Mouse (Mus musculus): ENCODE data around the gene Fam162a. TPM values are rescaled to one million over a fixed set of nuclear protein-coding genes. Genes with fewer than 3 reads are reported as not detected.
A peak's percentile ranks its signal among the peaks of the same experiment; 100 is the strongest.
"Not testable (repeated sequence)": the region's sequence is repeated elsewhere in the genome, so short reads cannot be mapped to it uniquely, and the experiment has no call there.

The Fam162a gene
- 80.0 and 84.3 TPM in 2 replicates for polyA plus RNA-seq (2012; rRNA removed)

DNA sequence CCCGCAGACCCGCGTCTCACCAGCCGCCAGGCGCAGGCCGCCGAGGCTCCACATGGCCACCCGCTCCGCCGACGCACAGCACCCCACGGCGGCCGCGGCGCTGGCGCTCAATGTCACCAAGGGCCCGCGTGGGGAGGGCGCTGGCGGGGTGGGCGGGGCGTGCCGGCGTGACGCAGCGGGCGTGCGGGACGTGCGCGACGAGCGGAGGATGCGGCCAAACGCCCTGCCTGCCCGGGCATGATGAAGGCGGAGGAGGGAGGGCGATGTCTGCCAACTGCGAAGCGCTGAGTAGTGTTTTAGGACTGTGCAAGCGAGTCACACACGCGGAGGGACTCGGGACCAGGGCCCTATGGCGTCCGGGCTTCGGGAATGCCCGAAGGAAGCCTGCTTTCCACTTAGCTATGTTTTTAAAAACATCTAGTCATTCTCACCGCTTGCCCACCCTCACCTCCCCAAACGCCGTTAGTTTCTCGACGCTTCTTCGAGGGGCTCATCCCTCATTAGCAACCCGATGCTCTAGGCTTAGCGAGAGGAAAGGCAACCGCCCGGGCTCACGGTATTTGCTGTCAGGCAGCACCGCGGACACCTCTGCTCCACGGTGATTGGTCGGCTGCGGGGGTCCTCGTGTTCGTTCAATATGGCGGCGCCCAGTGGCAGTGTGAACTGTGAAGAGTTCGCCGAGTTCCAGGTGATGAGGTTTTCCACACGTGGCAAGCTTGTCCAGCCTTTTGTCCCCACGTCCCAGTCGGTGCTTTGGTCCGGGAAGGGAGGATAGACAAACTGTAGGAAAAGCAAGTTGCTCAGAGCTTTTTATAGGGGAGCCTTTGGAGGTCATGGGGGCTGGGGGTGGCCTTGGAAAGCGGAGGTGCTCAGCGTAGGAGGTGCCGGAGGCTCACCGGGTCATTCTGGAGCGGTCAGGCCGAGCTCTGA, at the start of gene Fam162a, which contains the start of gene Ccdc58:
Gene Fam162a, minus strand, starts transcription at position 145 of the 930 bp plus-strand sequence.
Gene Ccdc58, plus strand, starts transcription at position 236 of the 930 bp plus-strand sequence.
- no peak for TF ChIP-seq CTCF (IDR thresholded peaks at IDR 0.05; ENCODE audit: borderline replicate concordance, extremely low read depth, insufficient read depth, insufficient read length)
- peak; percentile 90 for TF ChIP-seq POLR2A (IDR thresholded peaks at IDR 0.05; ENCODE audit: borderline replicate concordance, extremely low read depth, insufficient read depth, insufficient read length, poor library complexity, severe bottlenecking)
- peak; percentile 96 for DNase-seq (ENCODE audit: low read depth)

DNA sequence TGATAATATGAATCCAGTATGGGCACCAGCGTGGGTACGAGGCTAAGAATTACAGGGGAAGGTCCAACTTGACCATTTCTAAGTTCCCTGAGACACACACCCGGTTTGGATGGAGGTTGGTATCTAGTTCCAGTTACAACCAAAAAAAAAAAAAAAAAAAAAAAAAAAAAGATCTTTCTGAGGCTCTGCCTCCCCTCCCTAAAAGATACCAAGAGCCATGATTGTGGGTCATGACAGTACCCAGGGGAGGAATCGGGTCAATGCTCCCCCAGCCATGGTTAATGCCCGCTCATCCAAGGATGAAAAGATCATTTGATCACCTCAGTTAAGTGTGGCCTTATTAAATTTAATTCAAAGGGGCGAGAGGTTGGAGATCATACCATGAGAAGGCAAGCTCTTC, 44.4 kb upstream of the Fam162a start:
- DNase-seq (ENCODE audit: low read depth): not testable (repeated sequence)

DNA sequence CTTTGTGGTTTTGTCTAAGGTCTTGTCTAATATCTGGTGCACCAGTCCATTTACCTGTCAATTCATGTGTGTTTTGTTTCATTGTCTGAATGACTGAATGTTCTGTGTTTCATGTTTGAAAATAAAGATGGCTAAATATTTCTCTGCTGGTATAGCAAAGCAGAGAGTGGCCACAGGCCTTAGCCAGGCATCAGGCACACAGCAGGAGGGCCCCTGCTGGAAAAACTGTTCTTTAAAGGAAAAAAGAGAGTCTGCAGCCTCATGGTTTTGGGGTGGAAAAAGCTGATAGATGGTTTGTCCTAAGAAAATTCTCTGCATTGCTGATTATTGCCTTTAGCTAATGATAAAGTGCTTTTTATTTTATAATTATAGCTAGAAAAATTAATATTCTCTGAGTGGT, 40.1 kb upstream of the Fam162a start:
- DNase-seq (ENCODE audit: low read depth): not testable (repeated sequence)

DNA sequence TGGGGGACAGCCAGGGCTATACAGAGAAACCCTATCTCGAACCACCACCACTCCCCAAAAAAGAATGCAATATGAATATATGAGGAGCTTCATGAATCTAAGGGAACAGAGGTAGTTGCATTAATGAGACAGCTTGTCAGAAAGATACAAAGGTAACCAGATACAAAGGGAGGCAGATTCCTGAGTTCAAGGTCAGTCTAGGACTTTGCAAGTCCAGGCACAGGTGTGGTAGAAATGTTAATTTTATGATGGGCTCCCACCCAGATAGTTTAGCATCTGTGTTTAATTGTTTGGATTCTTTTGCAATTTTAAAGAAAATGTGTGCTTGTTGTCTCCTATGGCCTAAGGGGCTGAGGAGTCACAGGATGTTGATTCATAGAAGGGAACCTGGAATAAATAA, 30.8 kb upstream of the Fam162a start:
- TF ChIP-seq CTCF (IDR thresholded peaks at IDR 0.05; ENCODE audit: borderline replicate concordance, extremely low read depth, insufficient read depth, insufficient read length): no peak
- TF ChIP-seq POLR2A (IDR thresholded peaks at IDR 0.05; ENCODE audit: borderline replicate concordance, extremely low read depth, insufficient read depth, insufficient read length, poor library complexity, severe bottlenecking): no peak
- no peak for DNase-seq (ENCODE audit: low read depth)

DNA sequence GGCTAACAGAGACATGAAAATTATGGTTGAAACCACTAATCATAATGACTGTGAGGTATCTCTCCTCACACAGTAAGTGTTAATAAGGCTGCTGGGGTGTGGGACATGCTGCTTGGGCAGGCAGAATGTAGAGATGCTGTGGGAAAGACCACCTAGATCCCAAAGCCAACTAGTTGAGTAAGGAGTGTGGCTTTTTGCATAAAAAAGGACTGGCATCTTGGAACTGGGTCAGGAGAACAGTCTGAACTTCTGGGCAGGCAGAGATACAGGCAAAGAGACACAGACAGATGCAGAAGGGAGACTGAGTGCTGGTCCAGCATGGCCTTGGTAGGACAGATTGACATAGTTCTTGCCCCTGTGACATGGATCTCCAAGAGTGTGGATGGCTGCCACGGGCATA, 30.1 kb upstream of the Fam162a start:
- DNase-seq (ENCODE audit: low read depth): no peak
- TF ChIP-seq POLR2A (IDR thresholded peaks at IDR 0.05; ENCODE audit: borderline replicate concordance, extremely low read depth, insufficient read depth, insufficient read length, poor library complexity, severe bottlenecking): no peak
- TF ChIP-seq CTCF (IDR thresholded peaks at IDR 0.05; ENCODE audit: borderline replicate concordance, extremely low read depth, insufficient read depth, insufficient read length): no peak

DNA sequence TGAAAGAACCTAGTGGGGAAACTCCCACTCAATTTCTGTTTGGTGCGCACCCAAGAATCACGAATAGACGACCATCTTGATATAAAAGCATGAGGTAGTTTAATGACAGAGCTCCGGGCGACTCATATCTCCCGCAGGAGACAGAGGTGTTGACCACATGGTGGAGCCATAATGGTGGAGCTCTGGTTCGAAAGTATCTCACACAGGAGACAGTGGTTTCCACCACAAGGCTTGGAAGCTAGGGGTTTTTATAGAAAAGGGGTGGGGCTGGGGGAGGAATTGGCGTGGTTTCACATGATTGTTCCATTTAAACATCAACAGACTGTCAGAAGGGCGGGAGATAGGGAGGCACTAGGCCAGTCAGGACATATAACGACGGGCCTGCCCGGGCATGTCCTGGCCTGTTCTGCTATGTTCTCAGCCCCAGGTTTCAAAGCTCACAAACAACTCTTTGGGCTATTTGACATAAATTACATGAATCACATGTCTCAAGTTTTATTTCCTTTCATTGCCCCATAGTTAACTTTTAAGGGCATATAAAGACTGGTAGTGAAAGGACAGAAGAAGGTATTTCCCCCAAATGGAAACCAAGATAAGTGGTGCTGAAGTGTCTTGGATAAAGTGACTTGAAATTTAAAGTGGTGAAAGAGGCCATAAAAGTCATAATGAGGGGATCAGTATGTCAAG, 26.6 kb upstream of the Fam162a start:
- DNase-seq (ENCODE audit: low read depth): not testable (repeated sequence)

DNA sequence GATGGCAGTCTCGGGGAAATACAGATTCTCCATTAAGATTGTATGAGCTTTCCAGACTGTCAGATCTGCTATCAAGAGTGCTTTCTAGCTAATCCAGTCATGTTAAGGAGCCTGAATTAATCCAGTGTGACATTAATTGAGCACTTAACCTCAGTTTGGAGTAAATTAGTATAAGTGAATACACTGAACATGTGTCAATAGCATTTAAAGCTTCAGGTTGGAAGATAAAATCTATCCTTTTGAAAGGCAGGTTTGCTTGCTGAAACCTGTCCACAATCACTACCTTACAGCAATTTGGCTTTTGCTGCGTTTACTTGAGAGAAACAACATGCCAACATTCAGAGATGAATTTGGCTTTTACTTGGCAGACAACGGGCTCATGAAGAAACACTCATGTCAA, 22.7 kb upstream of the Fam162a start:
- TF ChIP-seq POLR2A (IDR thresholded peaks at IDR 0.05; ENCODE audit: borderline replicate concordance, extremely low read depth, insufficient read depth, insufficient read length, poor library complexity, severe bottlenecking): no peak
- TF ChIP-seq CTCF (IDR thresholded peaks at IDR 0.05; ENCODE audit: borderline replicate concordance, extremely low read depth, insufficient read depth, insufficient read length): no peak
- peak; percentile 15 for DNase-seq (ENCODE audit: low read depth)

DNA sequence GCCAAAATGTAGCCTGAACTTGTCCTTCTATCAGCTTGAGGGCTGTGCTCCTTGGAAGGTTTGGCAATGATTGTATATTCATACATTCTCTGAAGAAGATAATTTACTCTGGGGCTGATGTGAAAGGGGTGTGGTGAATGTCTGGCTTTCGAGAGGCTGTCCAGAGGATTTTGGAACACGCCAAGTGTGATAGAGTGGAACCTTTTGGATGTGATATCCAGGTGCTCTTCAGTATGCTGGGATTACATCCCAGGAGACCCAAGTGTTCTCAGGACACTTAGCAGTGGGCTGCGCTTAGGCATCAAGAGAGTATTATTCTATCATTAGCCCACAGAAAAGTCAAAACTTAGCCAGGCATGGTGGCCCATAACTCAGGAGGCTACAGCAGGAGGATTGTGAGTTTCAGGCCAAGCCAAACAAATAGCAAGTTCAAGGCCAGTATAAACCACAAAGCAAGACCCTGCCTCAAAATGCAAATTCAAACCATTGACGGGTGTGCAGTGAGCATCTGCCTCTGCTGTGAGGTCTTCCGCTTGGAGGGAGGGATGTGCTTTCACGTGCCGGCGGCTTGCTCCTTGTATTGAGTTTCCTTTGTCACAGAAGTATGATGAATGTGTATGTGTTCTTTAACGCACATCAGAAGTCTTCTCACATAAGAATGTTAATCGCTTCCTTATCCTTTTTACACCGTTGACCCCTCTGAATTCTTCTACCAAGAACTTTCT, 19.6 kb upstream of the Fam162a start:
- TF ChIP-seq CTCF (IDR thresholded peaks at IDR 0.05; ENCODE audit: borderline replicate concordance, extremely low read depth, insufficient read depth, insufficient read length) (no peak), POLR2A (IDR thresholded peaks at IDR 0.05; ENCODE audit: borderline replicate concordance, extremely low read depth, insufficient read depth, insufficient read length, poor library complexity, severe bottlenecking) (no peak)
- no peak for DNase-seq (ENCODE audit: low read depth)

DNA sequence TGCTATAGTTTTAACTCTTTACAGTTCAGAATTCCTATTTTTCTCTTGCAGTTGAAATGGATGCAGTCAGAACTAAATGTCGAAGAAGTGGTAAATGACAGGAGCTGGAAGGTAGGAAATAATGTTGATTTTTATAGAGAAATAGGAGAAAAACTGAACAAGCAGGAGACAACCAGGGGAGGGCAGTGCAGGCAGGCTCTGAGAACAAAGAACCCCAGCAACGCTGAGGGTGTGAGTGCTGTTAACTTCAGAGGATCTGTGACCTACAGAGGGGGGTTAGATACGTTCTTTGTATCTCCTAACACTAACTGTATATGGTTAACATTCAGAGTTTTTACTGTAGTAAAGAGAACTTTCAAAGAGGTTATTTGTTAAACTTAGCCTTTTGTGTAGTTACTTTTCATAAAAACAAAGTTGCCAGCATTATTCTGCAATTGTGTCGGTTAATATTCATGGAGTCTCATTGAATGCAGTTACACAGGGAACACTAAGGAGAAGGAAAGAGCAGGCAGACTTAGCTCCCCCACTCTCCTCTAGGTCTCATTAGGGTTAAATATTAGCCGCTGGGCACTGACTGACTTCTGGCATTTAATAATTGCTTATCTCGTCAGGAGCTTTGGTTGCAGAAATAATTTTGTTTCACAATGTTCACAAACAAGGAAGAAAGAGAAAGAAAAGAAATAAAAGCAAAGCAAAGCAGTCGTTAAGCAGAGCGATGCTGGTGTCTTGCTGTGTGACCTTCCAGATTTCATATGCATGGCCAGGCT, 18.6 kb upstream of the Fam162a start:
- peak; percentile 24 for DNase-seq (ENCODE audit: low read depth)
- TF ChIP-seq CTCF (IDR thresholded peaks at IDR 0.05; ENCODE audit: borderline replicate concordance, extremely low read depth, insufficient read depth, insufficient read length) (no peak), POLR2A (IDR thresholded peaks at IDR 0.05; ENCODE audit: borderline replicate concordance, extremely low read depth, insufficient read depth, insufficient read length, poor library complexity, severe bottlenecking) (no peak)

DNA sequence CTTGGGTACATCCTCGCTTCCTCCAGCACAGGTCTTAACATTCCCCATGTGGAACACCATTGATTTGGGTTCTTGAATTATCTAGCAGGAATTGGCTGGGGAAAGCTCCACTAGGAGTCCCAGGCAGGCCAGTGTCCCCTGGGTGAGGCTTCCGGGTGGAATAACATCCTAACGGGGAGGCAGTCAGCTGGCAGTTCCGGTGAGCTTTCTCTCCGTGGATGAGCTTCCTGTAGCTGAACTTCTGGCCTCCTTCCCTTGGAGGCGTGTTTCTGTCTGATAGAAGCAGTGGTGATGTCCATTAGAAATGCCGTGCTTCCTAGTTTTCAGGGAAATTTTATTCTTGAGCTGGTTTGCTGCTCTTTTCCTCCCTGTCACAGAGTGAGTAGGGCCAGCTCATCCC, 17.7 kb upstream of the Fam162a start:
- DNase-seq (ENCODE audit: low read depth): no peak
- TF ChIP-seq POLR2A (IDR thresholded peaks at IDR 0.05; ENCODE audit: borderline replicate concordance, extremely low read depth, insufficient read depth, insufficient read length, poor library complexity, severe bottlenecking): no peak
- no peak for TF ChIP-seq CTCF (IDR thresholded peaks at IDR 0.05; ENCODE audit: borderline replicate concordance, extremely low read depth, insufficient read depth, insufficient read length)

DNA sequence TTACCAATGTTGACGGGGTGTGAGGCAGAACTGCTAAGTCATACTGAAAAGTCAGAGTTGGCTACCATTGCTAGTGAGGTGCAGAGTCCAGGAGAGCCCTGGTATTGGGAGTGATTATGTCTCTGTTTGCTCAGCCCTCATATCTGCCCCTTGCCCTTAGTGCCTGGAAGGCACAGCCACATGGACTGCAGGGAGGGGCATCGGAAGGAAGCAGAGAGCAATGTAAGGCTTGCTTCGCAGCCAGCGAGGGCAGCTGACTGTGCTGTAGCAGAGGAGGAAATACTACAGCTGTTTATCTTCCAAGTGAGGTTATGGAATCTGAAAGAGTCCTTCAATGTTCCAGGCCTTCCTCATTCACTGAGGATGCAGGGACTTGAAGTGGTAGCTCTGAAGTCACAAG, 16.5 kb upstream of the Fam162a start:
- no peak for DNase-seq (ENCODE audit: low read depth)
- TF ChIP-seq POLR2A (IDR thresholded peaks at IDR 0.05; ENCODE audit: borderline replicate concordance, extremely low read depth, insufficient read depth, insufficient read length, poor library complexity, severe bottlenecking) (no peak), CTCF (IDR thresholded peaks at IDR 0.05; ENCODE audit: borderline replicate concordance, extremely low read depth, insufficient read depth, insufficient read length) (no peak)

All from brain, embryonic 14.5 days (tissue).